Mouse (Mus musculus) adrenal gland, postnatal 25 days (tissue): ENCODE measurements around the gene Dbn1. TPM values are rescaled to one million over a fixed set of nuclear protein-coding genes. Genes with fewer than 3 reads are reported as not detected.

ENCODE experiments used
- DNase-seq: peaks from one replicate; pipeline ENCODE4 v3.0.0; 2021; ENCODE audit warnings: mixed read lengths
- total RNA-seq: library from RNA; stranded (reverse); gene quantifications from 2 replicates; pipeline ENCODE4 v1.2.3, GENCODE M21; 2021

Gene Dbn1
- total RNA-seq, 1 experiment from 2014 or later = 19.1 TPM

- no peak for DNase-seq
These were observed 10.4 kb downstream of the Dbn1 start for GRCm38 (mm10) chr13:55477492-55477891.

- no peak for DNase-seq
These were observed 11.7 kb downstream of the Dbn1 start for GRCm38 (mm10) chr13:55476256-55476655.

- DNase-seq = no peak
These were observed 12.2 kb downstream of the Dbn1 start for GRCm38 (mm10) chr13:55475750-55476149.

GRCm38 (mm10) chr13:55474621-55475069, 13.3 kb downstream of the Dbn1 start:
- DNase-seq = no peak

- DNase-seq = no peak
These were observed 13.9 kb downstream of the Dbn1 start for GRCm38 (mm10) chr13:55473961-55474360.

GRCm38 (mm10) chr13:55473076-55473831, 14.7 kb downstream of the Dbn1 start:
- no peak for DNase-seq

- DNase-seq = peak; percentile 59
These were observed 15.5 kb downstream of the Dbn1 start for GRCm38 (mm10) chr13:55472132-55473022.

- no peak for DNase-seq
These were observed 16.1 kb downstream of the Dbn1 start for GRCm38 (mm10) chr13:55471819-55472131.

- DNase-seq = peak; percentile 85
These were observed 16.6 kb downstream of the Dbn1 start for GRCm38 (mm10) chr13:55471156-55471818.

- DNase-seq = peak; percentile 55
These were observed 17.5 kb downstream of the Dbn1 start for GRCm38 (mm10) chr13:55470372-55470771.

- DNase-seq = peak; percentile 62
These were observed 18.9 kb downstream of the Dbn1 start for GRCm38 (mm10) chr13:55468851-55469560.

- DNase-seq = no peak
These were observed 22.0 kb downstream of the Dbn1 start for GRCm38 (mm10) chr13:55465830-55466440.

- DNase-seq = peak; percentile 46
These were observed 22.7 kb downstream of the Dbn1 start for GRCm38 (mm10) chr13:55465184-55465583.

GRCm38 (mm10) chr13:55464027-55464884, 23.7 kb downstream of the Dbn1 start, which contains the start of gene Prr7:
TSS of gene Prr7 (plus strand) at chr13:55464267.
- DNase-seq = peak; percentile 66

GRCm38 (mm10) chr13:55463399-55464026, 24.4 kb downstream of the Dbn1 start:
- DNase-seq = no peak

- DNase-seq = no peak
These were observed 24.9 kb downstream of the Dbn1 start for GRCm38 (mm10) chr13:55462965-55463364.

GRCm38 (mm10) chr13:55451785-55452549, 35.9 kb downstream of the Dbn1 start:
- no peak for DNase-seq

GRCm38 (mm10) chr13:55451296-55451695, 36.6 kb downstream of the Dbn1 start:
- no peak for DNase-seq

- DNase-seq = peak; percentile 90
These were observed 37.4 kb downstream of the Dbn1 start for GRCm38 (mm10) chr13:55450511-55450980.
